Mouse (Mus musculus) neural tube, embryonic 12.5 days (tissue): ENCODE measurements at regions not wholly inside any gene's neighbourhood (a gene's known extent, or its start where the extent isn't known, plus 50 kb on each side); places are given as distances from the start of the nearest gene placed in this dataset.

Source experiments
- ATAC-seq: fragments of 200-750 bp; cut with Nextera tagmentation; 2 replicates; pipeline ENCODE4 v1.8.0; 2017; ENCODE audit warnings: low read depth, mild to moderate bottlenecking, moderate TSS enrichment, moderate library complexity; ENCODE audit not compliant: low FRiP score
- H3K27ac ChIP-seq: fragments of 300-500 bp; sonication (generic); 2 replicates; pipeline ENCODE4 v1.5.1; 2016
- H3K27me3 ChIP-seq: fragments of 300-500 bp; sonication (generic); replicated peaks from 2 replicates; pipeline ENCODE4 v1.6.1; 2016; ENCODE audit warnings: mild to moderate bottlenecking
- H3K36me3 ChIP-seq: fragments of 300-500 bp; sonication (generic); 2 replicates; pipeline ENCODE4 v1.6.1; 2016; ENCODE audit warnings: mild to moderate bottlenecking
- H3K4me1 ChIP-seq: fragments of 300-500 bp; sonication (generic); 2 replicates; pipeline ENCODE4 v1.6.1; 2016
- H3K4me2 ChIP-seq: fragments of 300-500 bp; sonication (generic); replicated peaks from 2 replicates; pipeline ENCODE4 v1.6.1; 2016; ENCODE audit warnings: mild to moderate bottlenecking
- H3K4me3 ChIP-seq: fragments of 300-500 bp; sonication (generic); 2 replicates; pipeline ENCODE4 v1.5.1; 2016
- H3K9ac ChIP-seq: fragments of 300-500 bp; sonication (generic); 2 replicates; pipeline ENCODE4 v1.6.1; 2016; ENCODE audit warnings: mild to moderate bottlenecking
- H3K9me3 ChIP-seq: fragments of 300-500 bp; sonication (generic); 2 replicates; pipeline ENCODE4 v1.6.1; 2016; ENCODE audit warnings: mild to moderate bottlenecking
- WGBS: fragments of 180-500 bp; shearing (Covaris S2); methylation state at CpG from one replicate; pipeline ENCODE4 v1.1.7; 2016; 5-methylcytosine and 5-hydroxymethylcytosine counted together

DNA sequence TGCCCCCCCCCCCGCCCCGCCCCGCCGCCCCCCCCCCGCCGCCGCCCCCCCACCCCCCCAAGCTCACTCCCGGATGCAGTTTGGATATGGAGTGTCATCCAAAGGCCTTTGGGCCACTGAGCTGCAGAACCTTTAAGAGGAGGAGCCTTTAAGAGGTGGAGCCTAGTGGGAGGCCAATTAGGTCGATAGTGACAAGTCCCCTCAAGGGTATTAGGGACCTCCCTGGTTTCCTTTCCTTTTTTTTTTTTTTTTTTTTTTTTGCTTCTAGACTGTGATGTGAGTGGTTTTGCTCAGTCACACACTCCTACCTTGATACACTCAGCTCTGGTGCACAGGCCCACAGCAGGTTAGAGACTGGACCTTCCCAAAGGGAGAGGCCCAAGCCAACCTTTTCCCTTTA lies 156.5 kb downstream of the Gm9376 start:
- 0% methylated on average over 3 of the region's 9 CpGs for WGBS
- Histone ChIP-seq H3K36me3 (no peaks in the 10 kb centered on the region), H3K4me1 (peaks cover 18% of the 10 kb centered on the region), H3K27ac (no peak overlapping the region), H3K9ac (no peak overlapping the region), H3K4me2 (peak overlapping the region; percentile 62), H3K27me3 (0 out of 2 replicates have a peak, but pooled peaks cover under 1% of the 10 kb centered on the region), H3K9me3 (peaks cover 23% of the 10 kb centered on the region), H3K4me3 (no peak overlapping the region)
- ATAC-seq, result 0 out of 2 replicates have a peak, but pooled peaks have one; percentile 6

DNA sequence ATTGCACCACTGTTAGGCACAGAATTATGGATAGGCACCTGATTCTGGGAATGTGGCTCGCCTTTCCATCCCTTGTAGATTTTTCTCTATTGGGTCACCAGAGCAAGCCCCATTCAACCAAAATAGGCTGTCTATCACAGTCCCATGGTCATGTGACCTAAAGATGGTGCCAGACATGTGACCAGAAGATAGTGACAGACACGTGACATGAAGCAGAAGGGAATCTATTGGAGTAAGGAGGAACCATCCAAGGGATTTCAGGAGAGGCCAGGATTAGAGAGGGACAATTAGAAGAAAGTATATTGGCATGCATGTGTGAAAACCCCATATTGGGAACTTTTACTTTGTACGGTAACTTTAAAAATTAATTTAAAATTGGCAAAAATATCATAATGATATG lies 159.8 kb downstream of the Gm9376 start:
- 83% methylated on average over 3 of the region's 3 CpGs for WGBS
- Histone ChIP-seq H3K4me3 (no peak overlapping the region), H3K9ac (no peak overlapping the region), H3K9me3 (no peaks in the 10 kb centered on the region), H3K27ac (no peak overlapping the region), H3K4me1 (peaks cover 18% of the 10 kb centered on the region), H3K4me2 (no peak overlapping the region), H3K36me3 (no peaks in the 10 kb centered on the region), H3K27me3 (no peaks in the 10 kb centered on the region)
- ATAC-seq, result no peak

DNA sequence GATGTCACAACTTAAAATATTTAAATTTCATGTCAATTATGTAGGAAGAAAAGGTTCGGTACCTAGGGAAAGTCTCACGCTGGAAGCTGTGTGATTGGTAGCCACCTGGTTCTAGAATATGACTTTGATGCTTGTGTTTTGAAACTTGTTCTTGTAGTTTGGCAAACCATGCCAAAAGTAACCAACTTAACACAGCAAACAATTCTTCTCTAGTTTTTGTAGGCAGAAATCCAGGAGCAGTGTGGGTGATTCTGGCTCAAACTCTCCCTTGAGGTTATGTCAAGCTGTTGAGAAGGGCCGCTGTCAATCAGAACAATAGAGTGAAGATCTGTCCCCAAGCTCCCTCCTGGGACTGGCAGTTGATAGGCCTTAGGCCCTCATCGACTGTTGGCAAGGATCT lies 163.5 kb downstream of the Gm9376 start:
- Histone ChIP-seq H3K9ac (no peak overlapping the region), H3K36me3 (no peaks in the 10 kb centered on the region), H3K4me2 (no peak overlapping the region), H3K4me1 (0 out of 2 replicates have a peak, but pooled peaks cover 2% of the 10 kb centered on the region), H3K27ac (no peak overlapping the region), H3K27me3 (peaks cover 8% of the 10 kb centered on the region; the same call in 1 of the 2 replicates), H3K4me3 (no peak overlapping the region), H3K9me3 (no peaks in the 10 kb centered on the region)
- ATAC-seq, result no peak
- WGBS, result 93% methylated on average over 4 of the region's 4 CpGs

DNA sequence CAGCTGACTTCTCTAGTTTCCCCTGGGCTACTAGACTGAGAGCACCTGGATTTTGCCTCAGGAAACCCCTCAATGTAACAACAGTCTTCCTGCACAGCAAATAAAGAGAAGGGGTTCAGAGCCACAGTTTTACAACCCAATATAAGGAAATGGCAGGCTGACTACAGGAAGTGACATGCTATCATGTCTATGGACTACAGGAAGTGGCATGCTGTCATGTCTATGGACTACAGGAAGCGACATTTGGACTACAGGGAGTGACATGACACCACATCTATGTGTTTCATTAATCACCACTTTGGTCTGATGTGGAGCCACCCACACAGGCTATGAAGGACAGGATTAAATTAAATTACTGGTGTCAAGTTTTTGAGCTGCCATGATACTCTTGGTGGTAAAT lies 164.0 kb downstream of the Gm9376 start:
- Histone ChIP-seq H3K27me3 (peaks cover 8% of the 10 kb centered on the region; the same call in 1 of the 2 replicates), H3K4me3 (no peak overlapping the region), H3K4me2 (no peak overlapping the region), H3K27ac (no peak overlapping the region), H3K4me1 (0 out of 2 replicates have a peak, but pooled peaks cover 2% of the 10 kb centered on the region), H3K36me3 (no peaks in the 10 kb centered on the region), H3K9me3 (no peaks in the 10 kb centered on the region), H3K9ac (no peak overlapping the region)
- 100% methylated on average over 1 of the region's 1 CpGs for WGBS
- no peak for ATAC-seq

DNA sequence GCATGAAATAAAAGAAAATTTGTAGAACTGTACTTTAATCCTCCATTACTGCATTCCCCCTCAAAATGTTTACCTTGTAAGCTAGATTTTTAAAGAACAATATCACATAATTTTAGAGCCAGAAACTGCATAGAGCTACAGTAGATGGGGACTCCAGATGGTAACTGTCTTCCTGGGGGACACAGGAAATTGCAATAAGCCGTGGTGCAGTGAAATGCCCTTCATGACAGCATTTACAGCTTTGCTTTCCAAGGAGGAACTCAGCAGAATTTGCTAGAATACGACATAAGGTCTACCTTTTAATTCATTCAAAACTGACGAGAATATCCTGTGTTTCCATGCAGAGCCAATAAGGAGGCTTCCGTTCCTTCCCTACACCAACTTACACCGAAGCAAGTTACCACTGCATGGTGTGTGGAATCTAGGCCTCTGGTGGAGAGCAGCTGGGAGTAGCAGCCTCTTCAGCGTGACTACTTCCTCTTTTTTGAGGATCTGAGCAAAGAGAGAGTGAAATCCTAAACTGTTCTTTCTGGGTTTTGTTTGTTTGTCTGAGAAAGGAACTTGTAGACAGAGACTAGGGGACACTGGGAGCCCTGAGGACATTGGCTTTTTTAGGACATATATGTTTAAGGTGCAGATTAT lies 164.6 kb downstream of the Gm9376 start:
- 84% methylated on average over 6 of the region's 6 CpGs for WGBS
- Histone ChIP-seq H3K27me3 (peaks cover 8% of the 10 kb centered on the region; the same call in 1 of the 2 replicates), H3K4me3 (no peak overlapping the region), H3K4me1 (0 out of 2 replicates have a peak, but pooled peaks cover 2% of the 10 kb centered on the region), H3K27ac (no peak overlapping the region), H3K4me2 (no peak overlapping the region), H3K9me3 (no peaks in the 10 kb centered on the region), H3K36me3 (no peaks in the 10 kb centered on the region), H3K9ac (no peak overlapping the region)
- no peak for ATAC-seq
